Mouse (Mus musculus) cortical plate, adult 2 months (tissue): ENCODE results near the gene Gca.

Source experiments
- CTCF ChIP-seq: fragments of 200-500 bp; IDR thresholded peaks from 2 replicates; pipeline ENCODE4 v1.5.1; 2011; ENCODE audit warnings: mild to moderate bottlenecking, control low read depth, low read length; ENCODE audit not compliant: insufficient read depth; ENCODE audit errors: extremely low read depth
- POLR2A ChIP-seq: fragments of 200-500 bp; IDR thresholded peaks from 2 replicates; pipeline ENCODE4 v1.6.1; 2011; ENCODE audit warnings: mild to moderate bottlenecking, low read length, control low read depth; ENCODE audit not compliant: insufficient read depth; ENCODE audit errors: extremely low read depth

GRCm38 (mm10) chr2:62662560-62662959, 1.5 kb upstream of the Gca start:
- no peak for TF ChIP-seq CTCF
- TF ChIP-seq POLR2A: no peak
